ENCODE assay signal across 23 mouse cellular contexts in the genomic region with DNA sequence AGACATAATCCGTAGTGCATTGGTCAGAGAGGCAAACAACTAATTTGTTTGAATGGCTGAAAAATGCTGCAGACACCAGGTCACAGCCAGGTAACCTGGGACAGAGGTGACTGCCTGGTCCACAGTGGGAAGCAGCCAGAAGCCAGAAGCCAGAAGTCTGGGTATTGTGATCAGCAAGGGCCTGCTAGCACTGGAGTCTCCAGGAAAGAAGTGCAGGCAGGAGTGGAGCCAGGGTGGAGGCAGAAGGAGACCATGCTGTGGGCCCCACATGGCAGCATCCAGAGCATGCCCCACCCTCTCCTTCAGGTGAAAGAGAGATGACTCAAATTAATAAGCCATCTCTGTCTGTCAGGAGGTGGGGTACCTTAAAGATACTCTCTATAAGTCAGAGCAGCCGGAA. TPM values are rescaled to one million over a fixed set of nuclear protein-coding genes. Genes with fewer than 3 reads are reported as not detected.
DNase-seq lines count a peak whose midpoint lies in the region; ATAC-seq and TF ChIP-seq lines count a peak whose summit lies in the region.
"Had no signal": no experiment of that assay in that cellular context is flagged by ENCODE, and none has a peak within 500 bp of the region (broad histone marks: within the 10 kb centered on the region; RNA-seq: fewer than 3 reads in every experiment).

No protein-coding gene starts in this region.

- peak; percentile 59 for DNase-seq in cerebellum, adult 11-12 months
- DNase-seq in cerebellum, adult 2 months, result peak; percentile 50 to 62
- no peak for DNase-seq in cerebellum, postnatal 10 days
- no peak for DNase-seq in layer of hippocampus, adult 2 months (ENCODE audit: low spot score in 2 of 2)
- no peak for DNase-seq in layer of hippocampus, postnatal 25 days (ENCODE audit: extremely low spot score in 1 of 2, low spot score in 1 of 2)
- DNase-seq: adrenal gland, adult 8-10 months; adrenal gland, postnatal 14 days; adrenal gland, postnatal 36 days; B cell, adult 2 months; cerebellum, adult 11 months; embryo, embryonic 11 days had no signal

- ATAC-seq in cerebellum, adult (ENCODE audit: insufficient number of reproducible peaks, low FRiP score, low TSS enrichment), result no peak
- ATAC-seq: activated CD4-positive, CD25-positive, alpha-beta regulatory T cell, adult 4 months; CD4-positive, CD25-positive, alpha-beta regulatory T cell, adult 4 months; forebrain, embryonic 14.5 days; forebrain, embryonic 16.5 days; Patski had no signal

- no peaks in the 10 kb centered on the region for H3K27me3 ChIP-seq in cerebellum, adult 2 months (ENCODE audit: control insufficient read depth, insufficient read depth, low read length)
- H3K27me3 ChIP-seq: embryonic facial prominence, embryonic 13.5 days; embryonic facial prominence, embryonic 15.5 days; forebrain, embryonic 12.5 days; Patski had no signal

- H3K4me3 ChIP-seq in cerebellum, adult 2 months (replicated peaks; ENCODE audit: insufficient read depth, low read depth, low read length), result no peak overlapping the region
- H3K4me3 ChIP-seq in layer of hippocampus, adult 2 months, result no peak overlapping the region
- H3K4me3 ChIP-seq in cortical plate, adult 2 months (ENCODE audit: insufficient read depth, low read length), result no peak overlapping the region
- H3K4me3 ChIP-seq: embryonic facial prominence, embryonic 13.5 days; embryonic facial prominence, embryonic 15.5 days; erythroblast, embryonic 14.5 days; forebrain, embryonic 10.5 days; forebrain, embryonic 12.5 days had no signal

- H3K27ac ChIP-seq in cerebellum, adult 2 months (ENCODE audit: insufficient read depth, low read length), result peak overlapping the region; percentile 77
- peak overlapping the region; percentile 52 for H3K27ac ChIP-seq in layer of hippocampus, adult 2 months
- H3K27ac ChIP-seq in cortical plate, adult 2 months (ENCODE audit: insufficient read depth, low read length), result peak overlapping the region; percentile 75
- H3K27ac ChIP-seq: embryonic facial prominence, embryonic 13.5 days; embryonic facial prominence, embryonic 15.5 days; forebrain, embryonic 10.5 days; forebrain, embryonic 12.5 days had no signal

- TF ChIP-seq CTCF in cerebellum, adult 2 months (IDR thresholded peaks at IDR 0.05; ENCODE audit: borderline replicate concordance, insufficient read depth, low read depth, low read length), result no peak
- no peak for TF ChIP-seq CTCF in layer of hippocampus, adult 2 months (conservative IDR thresholded peaks at IDR 0.05)
- no peak for TF ChIP-seq CTCF in cortical plate, adult 2 months (IDR thresholded peaks at IDR 0.05; ENCODE audit: extremely low read depth, insufficient read depth, low read length)

- TF ChIP-seq POLR2A in cerebellum, adult 2 months (IDR thresholded peaks at IDR 0.05; ENCODE audit: borderline replicate concordance, insufficient read depth, low read length), result no peak
- TF ChIP-seq POLR2A in cortical plate, adult 2 months (IDR thresholded peaks at IDR 0.05; ENCODE audit: extremely low read depth, insufficient read depth, low read length), result no peak

- 62% methylated on average over 2 of the region's 2 CpGs for WGBS in cerebellum, adult 2 months

- peaks cover 79% of the 10 kb centered on the region for H3K4me1 ChIP-seq in cerebellum, adult 2 months (ENCODE audit: control insufficient read depth, insufficient read depth, low read length)
- peaks cover 10% of the 10 kb centered on the region for H3K4me1 ChIP-seq in cortical plate, adult 2 months (ENCODE audit: control insufficient read depth, insufficient read depth, low read length)
- H3K4me1 ChIP-seq: embryonic facial prominence, embryonic 13.5 days; forebrain, embryonic 12.5 days had no signal

RNA-seq across cellular contexts. Expression of gene Bsn, which starts 46.7 kb away (rescaled TPM):
- 70.0 and 77.6 TPM in 2 replicates for polyA plus RNA-seq in cerebellum, adult 2 months (2012; rRNA removed)
- 100 to 1,000 TPM; 236 to 246 TPM for total RNA-seq in layer of hippocampus, adult 2 months (2021)
- 100 to 1,000 TPM; 190 to 242 TPM for total RNA-seq in layer of hippocampus, postnatal 25 days (2021)
- 105 and 106 TPM in 2 replicates for polyA plus RNA-seq in cortical plate, adult 2 months (2012; rRNA removed)

RNA-seq across cellular contexts. Expression of gene Apeh, which starts 49.1 kb away (rescaled TPM):
- 69.6 and 83.5 TPM in 2 replicates for polyA plus RNA-seq in cerebellum, adult 2 months (2012; rRNA removed)
- 10 to 100 TPM; 35.3 to 37.0 TPM for total RNA-seq in layer of hippocampus, adult 2 months (2021)
- total RNA-seq in layer of hippocampus, postnatal 25 days (2021), result 10 to 100 TPM; 32.0 to 32.7 TPM
- 26.1 TPM in 2 replicates for polyA plus RNA-seq in cortical plate, adult 2 months (2012; rRNA removed)

Comparison
In these comparisons a context has a peak if more than half of its experiments do, and no peak if none do; other contexts are left out.
1. DNase-seq: peak in cerebellum, adult 11-12 months (single experiment) and cerebellum, adult 2 months (2 of 2); none in cerebellum, postnatal 10 days (0 of 2), layer of hippocampus, adult 2 months (0 of 2) and layer of hippocampus, postnatal 25 days (0 of 2).
2. Peak in every context shown above with its lines, with median percentiles within 50 percentile points of each other: H3K27ac ChIP-seq.